Mouse (Mus musculus) cortical plate, adult 2 months (tissue): ENCODE data around the gene Chtop.

Experiments
- CTCF ChIP-seq: fragments of 200-500 bp; IDR thresholded peaks from 2 replicates; pipeline ENCODE4 v1.5.1; 2011; ENCODE audit warnings: mild to moderate bottlenecking, control low read depth, low read length; ENCODE audit not compliant: insufficient read depth; ENCODE audit errors: extremely low read depth
- POLR2A ChIP-seq: fragments of 200-500 bp; IDR thresholded peaks from 2 replicates; pipeline ENCODE4 v1.6.1; 2011; ENCODE audit warnings: mild to moderate bottlenecking, low read length, control low read depth; ENCODE audit not compliant: insufficient read depth; ENCODE audit errors: extremely low read depth

GRCm38 (mm10) chr3:90454931-90455330, 54.4 kb downstream of the Chtop start:
- TF ChIP-seq POLR2A (no peak), CTCF (no peak)
